ENCODE assay signal across 8 mouse cellular contexts in the genomic region with DNA sequence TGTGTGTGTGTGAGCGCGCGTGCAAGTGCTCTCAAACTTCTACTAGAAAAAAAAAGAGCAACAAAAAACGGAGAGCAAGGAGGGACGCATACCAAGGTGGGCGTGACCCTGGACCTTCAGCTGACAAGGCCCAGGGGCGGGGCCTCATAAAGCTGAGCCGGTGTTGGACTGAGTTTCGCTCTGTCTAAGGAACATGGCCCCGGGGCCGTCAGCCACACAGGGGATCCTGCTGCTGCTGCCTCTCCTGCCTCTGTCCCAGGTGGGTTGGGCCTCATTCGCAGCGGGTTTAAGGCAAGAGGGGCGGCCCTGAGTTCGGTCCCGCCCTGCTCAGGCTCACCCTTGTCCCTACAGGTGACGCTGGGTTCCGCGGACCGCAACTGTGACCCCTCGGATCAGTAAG. TPM values are rescaled to one million over a fixed set of nuclear protein-coding genes. Genes with fewer than 3 reads are reported as not detected.
A peak's percentile ranks its signal among the peaks of the same experiment; 100 is the strongest.
DNase-seq lines count a peak whose midpoint lies in the region; ATAC-seq and TF ChIP-seq lines count a peak whose summit lies in the region.

A gene (plus strand): TSS at position 163 of the 400 bp plus-strand sequence.

- peak; percentile 64 for DNase-seq in ovary, postnatal 36 days (ENCODE audit: low spot score)
- DNase-seq in ovary, postnatal 10 days (ENCODE audit: low spot score): no peak
- peak; percentile 70 for DNase-seq in embryo, embryonic 11 days
- DNase-seq in lung, postnatal 25 days (ENCODE audit: low spot score): peak; percentile 56
- DNase-seq in thymus, postnatal 36 days: peak; percentile 11 to 39
- DNase-seq in left cerebral cortex, adult 2 months (ENCODE audit: extremely low spot score in 1 of 2, low spot score in 2 of 2): no peak

- H3K4me1 ChIP-seq in heart, embryonic 13.5 days: peaks cover 15% of the 10 kb centered on the region
- no peaks in the 10 kb centered on the region for H3K4me1 ChIP-seq in kidney, embryonic 16.5 days (ENCODE audit: insufficient read depth, low read length)

- H3K4me3 ChIP-seq in heart, embryonic 13.5 days: peak within 1 kb of the TSS; percentile 44
- peak within 1 kb of the TSS; percentile 18 for H3K4me3 ChIP-seq in kidney, embryonic 16.5 days (ENCODE audit: low read length)
- H3K4me3 ChIP-seq in left cerebral cortex, adult 2 months: no peak within 1 kb of the TSS

- peaks cover 55% of the 10 kb centered on the region for H3K27me3 ChIP-seq in heart, embryonic 13.5 days (replicated peaks)
- H3K27me3 ChIP-seq in kidney, embryonic 16.5 days (ENCODE audit: insufficient read depth, low read length): no peaks in the 10 kb centered on the region

- no peaks in the 10 kb centered on the region for H3K36me3 ChIP-seq in heart, embryonic 13.5 days
- no peaks in the 10 kb centered on the region for H3K36me3 ChIP-seq in kidney, embryonic 16.5 days (ENCODE audit: insufficient read depth, low read length)

- no peak within 1 kb of the TSS for H3K27ac ChIP-seq in heart, embryonic 13.5 days (replicated peaks)
- no peak within 1 kb of the TSS for H3K27ac ChIP-seq in kidney, embryonic 16.5 days (ENCODE audit: low read length)
- H3K27ac ChIP-seq in left cerebral cortex, adult 2 months: no peak within 1 kb of the TSS

- WGBS in heart, embryonic 13.5 days: 13% methylated on average over 21 of the region's 21 CpGs
- WGBS in kidney, embryonic 16.5 days: 8% methylated on average over 21 of the region's 21 CpGs

- no peaks in the 10 kb centered on the region for H3K9me3 ChIP-seq in heart, embryonic 13.5 days
- H3K9me3 ChIP-seq in kidney, embryonic 16.5 days (ENCODE audit: low read length): no peaks in the 10 kb centered on the region

- no peak for TF ChIP-seq CTCF in left cerebral cortex, adult 2 months (IDR thresholded peaks at IDR 0.05)

- intact Hi-C loops in left cerebral cortex, adult 2 months (cut with DNase I): loop anchor here (5.0 kb wide), 1 partner anchor 102 kb away; no protein-coding TSS in a partner anchor

- ATAC-seq in heart, embryonic 13.5 days (ENCODE audit: extremely low read depth, insufficient number of reproducible peaks, low FRiP score, low TSS enrichment): no peak
- ATAC-seq in kidney, embryonic 16.5 days (ENCODE audit: low FRiP score, low TSS enrichment): peak; percentile 57

- H3K9ac ChIP-seq in heart, embryonic 13.5 days: peak within 1 kb of the TSS; percentile 50
- H3K9ac ChIP-seq in kidney, embryonic 16.5 days (replicated peaks; ENCODE audit: low read length): no peak within 1 kb of the TSS

- H3K4me2 ChIP-seq in heart, embryonic 13.5 days: peak within 1 kb of the TSS; percentile 66
- H3K4me2 ChIP-seq in kidney, embryonic 16.5 days (replicated peaks; ENCODE audit: low read depth, low read length): peak within 1 kb of the TSS; percentile 43

RNA-seq across cellular contexts. Expression of the gene that starts here (rescaled TPM):
- polyA plus RNA-seq in heart, embryonic 13.5 days (2015; fragmentation: Nextera tagmentation; extraction: Ambion mirVana): not detected in 2 replicates
- polyA plus RNA-seq in kidney, embryonic 16.5 days (2015; fragmentation: Nextera tagmentation; extraction: Ambion mirVana): 1.9 and 2.2 TPM in 2 replicates
- total RNA-seq in left cerebral cortex, adult 2 months (2021): 1 to 10 TPM; 1.7 to 1.9 TPM

Comparison
In these comparisons a context has a peak if more than half of its experiments do, and no peak if none do; other contexts are left out.
1. DNase-seq: peak in ovary, postnatal 36 days (single experiment), embryo, embryonic 11 days (single experiment), lung, postnatal 25 days (single experiment) and thymus, postnatal 36 days (2 of 2); none in ovary, postnatal 10 days (single experiment) and left cerebral cortex, adult 2 months (0 of 2).